Mouse (Mus musculus): ENCODE data around the gene Camsap2. TPM values are rescaled to one million over a fixed set of nuclear protein-coding genes. Genes with fewer than 3 reads are reported as not detected.

Gene Camsap2
- polyA plus RNA-seq, 1 experiment = not detected

- 17% methylated on average over 9 of the region's 9 CpGs for whole genome bisulfite sequencing
- TF ChIP-seq POLR2A (IDR thresholded peaks at IDR 0.05; ENCODE audit: insufficient read depth, low read depth, low read length) = no peak
- TF ChIP-seq CTCF (IDR thresholded peaks at IDR 0.05; ENCODE audit: insufficient read depth, low read depth, low read length) = no peak
Observed at GRCm38 (mm10) chr1:136234595-136235092, 111.3 kb downstream of the Camsap2 start.

GRCm38 (mm10) chr1:136233892-136234594, 111.9 kb downstream of the Camsap2 start, which contains the start of gene Inava:
TSS of gene Inava (minus strand) at chr1:136234264.
- TF ChIP-seq CTCF (IDR thresholded peaks at IDR 0.05; ENCODE audit: insufficient read depth, low read depth, low read length) = no peak
- no peak for TF ChIP-seq POLR2A (IDR thresholded peaks at IDR 0.05; ENCODE audit: insufficient read depth, low read depth, low read length)
- H3K4me1 ChIP-seq (ENCODE audit: control insufficient read depth, insufficient read depth, low read length) = peaks cover 9% of the 10 kb centered on the region
- H3K4me3 ChIP-seq (ENCODE audit: insufficient read depth, low read depth, low read length) = peak within 1 kb of the TSS; percentile 61
- H3K27ac ChIP-seq (ENCODE audit: insufficient read depth, low read depth, low read length) = no peak within 1 kb of the TSS
- 1% methylated on average over 51 of the region's 51 CpGs for WGBS

More at GRCm38 (mm10) chr1:136234595-136235092, 111.3 kb downstream of the Camsap2 start:
- H3K4me1 ChIP-seq (ENCODE audit: control insufficient read depth, insufficient read depth, low read length) = peaks cover 6% of the 10 kb centered on the region
- H3K27ac ChIP-seq (ENCODE audit: insufficient read depth, low read depth, low read length) = no peak overlapping the region
- H3K4me3 ChIP-seq (ENCODE audit: insufficient read depth, low read depth, low read length) = peak overlapping the region; percentile 61

- TF ChIP-seq CTCF (IDR thresholded peaks at IDR 0.05; ENCODE audit: insufficient read depth, low read depth, low read length) = no peak
- TF ChIP-seq POLR2A (IDR thresholded peaks at IDR 0.05; ENCODE audit: insufficient read depth, low read depth, low read length) = no peak
- H3K4me1 ChIP-seq (ENCODE audit: control insufficient read depth, insufficient read depth, low read length) = peaks cover 17% of the 10 kb centered on the region
- H3K27ac ChIP-seq (ENCODE audit: insufficient read depth, low read depth, low read length) = no peak overlapping the region
- peak overlapping the region; percentile 61 for H3K4me3 ChIP-seq (ENCODE audit: insufficient read depth, low read depth, low read length)
- WGBS = 25% methylated on average over 23 of the region's 23 CpGs
Observed at GRCm38 (mm10) chr1:136232986-136233790, 112.7 kb downstream of the Camsap2 start.

GRCm38 (mm10) chr1:136232285-136232926, 113.5 kb downstream of the Camsap2 start:
- no peak overlapping the region for H3K27ac ChIP-seq (ENCODE audit: insufficient read depth, low read depth, low read length)
- no peak overlapping the region for H3K4me3 ChIP-seq (ENCODE audit: insufficient read depth, low read depth, low read length)
- TF ChIP-seq CTCF (IDR thresholded peaks at IDR 0.05; ENCODE audit: insufficient read depth, low read depth, low read length) = no peak
- no peak for TF ChIP-seq POLR2A (IDR thresholded peaks at IDR 0.05; ENCODE audit: insufficient read depth, low read depth, low read length)
- peaks cover 18% of the 10 kb centered on the region for H3K4me1 ChIP-seq (ENCODE audit: control insufficient read depth, insufficient read depth, low read length)
- 42% methylated on average over 9 of the region's 9 CpGs for whole genome bisulfite sequencing

- Histone ChIP-seq H3K4me1 (ENCODE audit: control insufficient read depth, insufficient read depth, low read length) (peaks cover 18% of the 10 kb centered on the region), H3K4me3 (ENCODE audit: insufficient read depth, low read depth, low read length) (no peak overlapping the region), H3K27ac (ENCODE audit: insufficient read depth, low read depth, low read length) (no peak overlapping the region)
- WGBS = 34% methylated on average over 6 of the region's 6 CpGs
- TF ChIP-seq CTCF (IDR thresholded peaks at IDR 0.05; ENCODE audit: insufficient read depth, low read depth, low read length) = no peak
- TF ChIP-seq POLR2A (IDR thresholded peaks at IDR 0.05; ENCODE audit: insufficient read depth, low read depth, low read length) = no peak
Observed at GRCm38 (mm10) chr1:136231596-136231995, 114.3 kb downstream of the Camsap2 start.

- Histone ChIP-seq H3K4me3 (ENCODE audit: insufficient read depth, low read depth, low read length) (no peak overlapping the region), H3K27ac (ENCODE audit: insufficient read depth, low read depth, low read length) (no peak overlapping the region), H3K4me1 (ENCODE audit: control insufficient read depth, insufficient read depth, low read length) (peaks cover 18% of the 10 kb centered on the region)
- TF ChIP-seq CTCF (IDR thresholded peaks at IDR 0.05; ENCODE audit: insufficient read depth, low read depth, low read length) (no peak), POLR2A (IDR thresholded peaks at IDR 0.05; ENCODE audit: insufficient read depth, low read depth, low read length) (no peak)
- 93% methylated on average over 11 of the region's 11 CpGs for whole genome bisulfite sequencing
Observed at GRCm38 (mm10) chr1:136230201-136230600, 115.7 kb downstream of the Camsap2 start.

GRCm38 (mm10) chr1:136229040-136229373, 116.9 kb downstream of the Camsap2 start:
- peaks cover 14% of the 10 kb centered on the region for H3K4me1 ChIP-seq (ENCODE audit: control insufficient read depth, insufficient read depth, low read length)
- H3K27ac ChIP-seq (ENCODE audit: insufficient read depth, low read depth, low read length) = no peak overlapping the region
- no peak overlapping the region for H3K4me3 ChIP-seq (ENCODE audit: insufficient read depth, low read depth, low read length)
- 44% methylated on average over 6 of the region's 6 CpGs for WGBS
- TF ChIP-seq CTCF (IDR thresholded peaks at IDR 0.05; ENCODE audit: insufficient read depth, low read depth, low read length) (no peak), POLR2A (IDR thresholded peaks at IDR 0.05; ENCODE audit: insufficient read depth, low read depth, low read length) (no peak)

- TF ChIP-seq POLR2A (IDR thresholded peaks at IDR 0.05; ENCODE audit: insufficient read depth, low read depth, low read length) (no peak), CTCF (IDR thresholded peaks at IDR 0.05; ENCODE audit: insufficient read depth, low read depth, low read length) (no peak)
- WGBS = 42% methylated on average over 13 of the region's 13 CpGs
- H3K4me3 ChIP-seq (ENCODE audit: insufficient read depth, low read depth, low read length) = no peak overlapping the region
Observed at GRCm38 (mm10) chr1:136228328-136229039, 117.4 kb downstream of the Camsap2 start.

More at GRCm38 (mm10) chr1:136228328-136229039, 117.4 kb downstream of the Camsap2 start:
- H3K27ac ChIP-seq (ENCODE audit: insufficient read depth, low read depth, low read length) = no peak overlapping the region
- peaks cover 13% of the 10 kb centered on the region for H3K4me1 ChIP-seq (ENCODE audit: control insufficient read depth, insufficient read depth, low read length)

Measured in olfactory bulb, adult 2 months (tissue).